Mouse (Mus musculus) thymus, adult 18-20 months (tissue): ENCODE data around the gene Olfr714.
"Not testable (repeated sequence)": the region's sequence is repeated elsewhere in the genome, so short reads cannot be mapped to it uniquely, and the experiment has no call there.

Source experiments
- DNase-seq, 2 experiments: peaks; one replicate each; pipeline ENCODE4 v3.0.0; 2022; ENCODE audit warnings: mixed read lengths in 2 of 2

The Olfr714 gene

DNA sequence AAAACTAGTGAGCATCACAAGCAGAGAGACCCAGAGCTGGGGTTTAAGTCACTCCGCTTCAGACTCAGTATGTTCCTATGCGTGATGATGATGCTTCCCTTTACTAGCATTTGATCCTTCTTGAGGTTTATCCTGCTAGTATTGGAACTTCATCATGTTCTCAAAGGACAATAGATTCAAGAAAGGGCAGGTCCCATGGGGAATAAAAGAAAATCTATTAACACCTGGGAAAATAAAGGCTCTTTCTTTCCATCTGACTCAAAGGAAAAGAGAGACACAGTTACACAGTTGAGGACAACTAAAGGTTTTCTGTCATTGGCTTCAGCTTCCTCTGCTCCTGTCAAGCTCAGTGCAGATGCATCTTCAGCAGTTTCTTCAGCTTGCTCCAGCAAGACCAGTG is at the start of gene Olfr714:
TSS of gene Olfr714 (plus strand) at position 301 of the 400 bp plus-strand sequence.
- no peak for DNase-seq

- no peak for DNase-seq
These were observed 39.9 kb upstream of the Olfr714 start, which contains the start of gene Olfr713 for GRCm38 (mm10) chr7:107030874-107031273. Gene Olfr713, plus strand, starts transcription at chr7:107031174.

DNA sequence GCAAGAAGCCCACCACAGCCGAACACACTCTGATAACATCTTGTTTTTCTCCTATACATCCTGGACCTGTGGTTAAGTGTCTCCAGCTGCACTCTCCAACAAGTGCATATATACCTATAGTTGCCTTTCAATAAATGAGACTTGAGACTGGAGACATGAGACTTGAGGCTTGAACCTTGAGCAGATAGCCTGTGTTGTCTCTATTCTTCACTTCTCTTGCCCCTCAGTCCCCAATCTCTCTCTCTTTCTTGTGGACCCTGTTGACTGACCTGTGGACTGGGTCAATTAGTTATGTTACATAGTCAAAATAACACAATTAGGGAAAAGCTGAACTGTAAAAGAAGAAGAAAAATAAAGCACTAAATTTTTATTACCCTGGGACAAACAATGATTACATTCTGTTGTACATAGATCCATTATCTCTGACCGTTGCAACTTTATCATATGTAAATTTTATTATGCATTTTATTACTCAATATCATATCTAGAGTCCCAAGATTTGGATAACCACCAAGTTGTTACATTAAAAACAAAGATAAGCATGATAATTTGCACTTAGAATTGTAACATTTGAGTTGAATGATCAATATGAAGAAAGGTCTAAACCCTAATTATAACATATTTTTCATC is 30.7 kb upstream of the Olfr714 start:
- no peak for DNase-seq

DNA sequence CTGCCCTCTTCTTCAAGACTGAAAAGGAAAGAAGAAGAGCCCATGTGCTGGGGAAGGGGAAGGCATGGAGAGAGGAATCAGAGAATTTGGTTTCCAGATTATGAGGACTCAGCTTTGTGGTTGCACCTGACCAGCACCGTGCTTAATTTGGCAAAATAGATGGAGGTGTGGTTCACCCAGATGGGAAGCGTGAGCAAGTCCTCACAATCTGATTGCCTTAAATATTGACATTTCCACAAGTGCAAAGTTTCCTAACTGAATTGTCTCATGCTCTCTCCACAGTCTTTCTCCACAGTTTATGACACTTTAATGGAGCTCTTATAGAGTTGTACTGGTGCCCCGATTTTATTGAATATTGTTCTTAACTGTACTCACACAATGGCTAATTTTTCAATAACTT is 27.6 kb upstream of the Olfr714 start:
- DNase-seq, result no peak

DNA sequence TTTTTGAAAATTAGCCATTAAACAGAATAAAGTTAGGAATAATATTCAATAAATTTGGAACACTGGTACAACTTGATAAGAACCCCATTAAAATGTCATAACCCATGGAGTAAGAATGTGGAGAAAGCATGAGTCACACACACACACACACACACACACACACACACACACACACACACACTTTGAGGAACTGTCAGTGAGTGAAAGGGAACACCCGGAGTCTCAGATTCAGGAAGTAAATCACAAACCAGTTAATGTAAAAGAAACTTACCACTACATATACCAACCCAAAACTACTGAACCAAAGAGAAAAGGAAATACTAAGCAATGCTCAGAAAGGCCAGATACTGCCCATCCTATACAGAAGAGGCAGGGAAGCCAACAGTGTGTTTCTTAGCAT is 26.4 kb upstream of the Olfr714 start:
- DNase-seq, result no peak

DNA sequence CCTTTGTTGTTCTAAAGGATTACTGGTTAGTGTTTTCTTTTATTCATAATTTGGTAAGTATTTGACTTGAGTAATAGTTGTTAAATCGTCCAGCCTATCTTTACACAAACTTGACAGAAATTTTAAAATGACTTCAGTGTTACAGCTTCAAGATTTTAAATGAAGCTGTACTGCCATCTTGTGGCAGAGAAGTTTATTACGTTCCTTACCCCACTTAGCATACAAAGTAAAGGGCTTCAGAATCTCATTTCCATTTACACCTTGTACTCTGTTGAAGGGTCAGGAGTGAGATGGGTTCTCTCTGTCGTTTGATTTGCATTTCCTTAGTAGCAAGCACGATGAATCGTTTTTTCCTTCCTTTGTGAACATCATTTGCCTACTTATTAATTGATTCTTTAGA is 24.9 kb upstream of the Olfr714 start:
- DNase-seq, result no peak

- DNase-seq, result no peak
These were observed 23.2 kb upstream of the Olfr714 start for GRCm38 (mm10) chr7:107047578-107047977.

- DNase-seq, result no peak
These were observed 22.1 kb downstream of the Olfr714 start, which contains the start of gene Olfr17 for GRCm38 (mm10) chr7:107092920-107093319. Gene Olfr17, plus strand, starts transcription at chr7:107093220.

DNA sequence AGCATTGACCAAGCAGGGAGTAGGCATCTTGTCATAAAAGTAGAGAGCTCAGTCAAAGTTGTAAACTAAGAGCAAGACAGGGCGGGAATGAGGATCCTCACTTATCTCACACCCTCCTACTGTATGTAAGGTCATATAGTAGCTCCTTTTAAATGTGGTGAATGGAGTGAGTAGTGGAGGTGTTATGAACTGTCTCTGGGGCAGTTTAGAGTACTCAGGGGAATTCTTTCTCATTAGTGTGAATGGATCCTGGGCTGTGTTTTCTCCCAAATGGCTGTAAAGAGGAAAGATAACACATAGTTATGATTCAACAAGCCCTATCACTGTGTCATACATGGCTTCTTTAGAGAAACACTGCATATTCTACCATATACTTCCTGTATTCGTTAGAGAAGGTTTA is 39.5 kb downstream of the Olfr714 start, which contains the start of gene Olfr715b:
TSS of gene Olfr715b (minus strand) at position 101 of the 400 bp plus-strand sequence.
- DNase-seq, result not testable (repeated sequence)
